Mouse (Mus musculus): ENCODE results near the gene Tardbp.

DNA sequence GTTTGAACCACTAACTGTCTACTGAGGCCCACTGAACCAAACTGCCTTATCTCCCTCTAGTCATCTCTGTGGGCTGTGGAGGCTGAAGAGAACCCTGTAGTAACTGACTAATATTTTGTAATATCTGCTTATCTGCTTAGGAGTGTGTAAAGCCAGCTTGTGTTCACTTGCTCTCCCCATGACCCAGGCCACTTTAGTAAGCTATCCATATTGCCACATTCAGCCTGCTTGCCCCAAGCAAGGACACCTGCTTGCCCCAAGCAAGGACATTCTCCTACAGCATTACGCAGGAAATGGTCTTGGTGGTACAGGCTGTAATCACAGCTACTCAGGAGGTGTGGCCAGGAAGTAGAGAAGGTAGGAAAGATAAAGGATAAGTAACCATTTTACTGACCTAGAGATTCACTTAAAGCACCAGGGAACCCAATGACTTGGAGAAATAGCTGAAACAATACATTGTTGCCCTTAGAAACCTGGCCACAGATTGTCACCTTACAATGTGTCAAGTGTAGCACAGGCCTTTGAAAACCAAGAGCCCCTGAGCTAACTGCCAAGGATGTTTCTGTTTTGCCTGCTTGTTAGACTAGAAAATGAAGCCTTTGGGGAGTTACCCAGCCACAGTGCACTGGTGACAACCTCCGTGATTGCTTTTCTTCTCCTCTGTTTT, 6.7 kb upstream of the Tardbp start:
- TF ChIP-seq CTCF (IDR thresholded peaks at IDR 0.05; ENCODE audit: low read depth, low read length) (no peak), POLR2A (IDR thresholded peaks at IDR 0.05; ENCODE audit: insufficient read depth, low read length) (no peak)
